Mouse (Mus musculus) liver, embryonic 14.5 days (tissue): ENCODE data around the gene Bcor.

Source experiments
- CTCF ChIP-seq: IDR thresholded peaks from 2 replicates; pipeline ENCODE4 v1.5.1; 2016; ENCODE audit warnings: antibody characterized with exemption, low read depth, control low read depth
- EP300 ChIP-seq: IDR thresholded peaks from 2 replicates; pipeline ENCODE4 v1.6.1; 2016; ENCODE audit warnings: antibody characterized with exemption, low read depth

DNA sequence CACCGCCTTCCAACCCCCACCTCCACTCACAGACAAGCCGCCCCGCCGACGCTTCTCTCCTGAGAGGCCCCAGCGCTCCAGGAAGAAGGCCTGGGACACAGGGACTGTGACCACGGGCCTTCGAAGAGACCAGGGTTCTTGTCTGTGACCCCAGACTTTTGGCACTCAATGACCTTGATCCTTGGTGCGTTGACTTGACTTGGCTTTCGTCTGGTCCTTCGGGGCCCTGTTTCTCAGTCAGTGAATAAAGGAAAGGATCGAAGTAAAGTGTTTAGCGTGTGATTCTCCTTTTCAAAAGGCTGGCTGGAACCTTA, 71.2 kb downstream of the Bcor start:
- TF ChIP-seq CTCF (no peak), EP300 (no peak)
